Mouse (Mus musculus) MEL-GATA-1-ER (cell line): Measurements from ENCODE around the gene Slc9a1.

ENCODE experiments used
- DNase-seq: peaks from one replicate; pipeline ENCODE4 v3.0.0-alpha.2; 2012; ENCODE audit warnings: low read depth; ENCODE audit errors: extremely low read depth

The Slc9a1 gene

GRCm38 (mm10) chr4:133435921-133436320 lies 66.4 kb downstream of the Slc9a1 start:
- DNase-seq: no peak

DNA sequence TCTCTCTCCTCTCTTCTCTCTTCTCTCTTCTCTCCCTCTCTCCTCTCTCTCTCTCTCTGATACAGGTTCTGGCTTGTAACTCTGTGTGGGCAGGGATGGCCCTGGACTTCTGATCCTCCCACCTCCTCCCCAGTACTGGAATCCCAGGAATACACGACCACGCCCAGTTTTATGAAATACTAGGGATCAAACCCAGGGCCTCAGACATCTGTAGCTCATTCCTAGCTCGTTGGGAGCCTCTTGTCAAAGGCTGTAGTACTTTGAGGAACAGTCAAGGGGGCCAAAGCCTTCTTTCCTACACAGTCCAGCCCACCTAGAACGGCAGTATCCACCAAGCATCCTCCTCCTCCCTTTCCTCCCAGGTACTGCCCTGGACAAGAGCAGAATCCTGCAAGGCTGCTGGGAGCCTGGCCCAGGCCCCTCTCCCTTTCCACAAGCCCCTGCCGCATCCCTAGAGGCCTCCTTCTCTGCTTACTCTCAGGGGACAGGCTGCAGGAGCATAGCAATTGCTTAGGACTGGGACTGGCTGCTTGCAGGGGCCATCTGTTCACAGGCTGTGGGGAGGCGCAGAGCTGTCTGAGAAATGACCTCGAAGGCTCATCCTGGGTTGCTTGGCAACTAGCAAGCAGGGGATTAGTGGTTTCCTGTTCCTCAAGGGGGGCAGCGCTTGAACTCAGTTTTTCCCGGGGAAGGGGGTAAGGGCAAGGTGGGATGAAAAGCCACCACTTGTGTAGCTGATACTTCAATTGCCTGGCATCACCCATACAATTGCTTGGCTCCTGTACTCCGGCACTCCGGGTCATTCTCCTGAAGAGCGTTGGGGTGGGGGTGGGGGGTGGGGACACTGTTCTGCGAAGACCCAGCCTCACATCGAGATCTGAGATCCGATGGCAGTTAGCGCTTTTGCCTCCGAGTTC lies 70.2 kb downstream of the Slc9a1 start:
- DNase-seq: no peak

GRCm38 (mm10) chr4:133440377-133440795 lies 70.9 kb downstream of the Slc9a1 start:
- no peak for DNase-seq

GRCm38 (mm10) chr4:133442194-133442593 lies 72.7 kb downstream of the Slc9a1 start:
- no peak for DNase-seq

- no peak for DNase-seq
These were observed 73.6 kb downstream of the Slc9a1 start for GRCm38 (mm10) chr4:133443085-133443484.

DNA sequence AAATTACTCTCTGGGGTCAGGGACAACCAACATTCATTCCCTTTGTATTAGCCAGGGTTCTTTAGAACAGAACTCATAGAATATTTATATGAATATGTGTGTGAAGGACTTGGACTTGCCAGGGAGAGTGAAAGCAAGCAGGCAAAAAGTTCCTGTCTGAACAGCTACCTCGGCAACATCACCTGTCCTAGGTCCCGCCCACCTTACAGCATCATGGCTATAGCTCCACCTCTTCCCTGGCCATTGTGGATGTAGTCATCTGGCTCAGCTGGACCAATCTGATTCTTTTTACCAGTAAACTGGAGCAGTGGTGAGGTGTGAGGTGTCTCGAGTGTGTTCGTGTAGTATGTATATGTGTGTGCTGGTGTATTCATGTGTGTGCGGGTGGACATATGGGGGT lies 76.2 kb downstream of the Slc9a1 start:
- no peak for DNase-seq

GRCm38 (mm10) chr4:133447366-133447765 lies 77.9 kb downstream of the Slc9a1 start:
- DNase-seq: no peak

- DNase-seq: no peak
These were observed 78.5 kb downstream of the Slc9a1 start for GRCm38 (mm10) chr4:133447967-133448366.

GRCm38 (mm10) chr4:133448708-133449388 lies 79.3 kb downstream of the Slc9a1 start:
- no peak for DNase-seq

GRCm38 (mm10) chr4:133449726-133450125 lies 80.2 kb downstream of the Slc9a1 start:
- DNase-seq: no peak

DNA sequence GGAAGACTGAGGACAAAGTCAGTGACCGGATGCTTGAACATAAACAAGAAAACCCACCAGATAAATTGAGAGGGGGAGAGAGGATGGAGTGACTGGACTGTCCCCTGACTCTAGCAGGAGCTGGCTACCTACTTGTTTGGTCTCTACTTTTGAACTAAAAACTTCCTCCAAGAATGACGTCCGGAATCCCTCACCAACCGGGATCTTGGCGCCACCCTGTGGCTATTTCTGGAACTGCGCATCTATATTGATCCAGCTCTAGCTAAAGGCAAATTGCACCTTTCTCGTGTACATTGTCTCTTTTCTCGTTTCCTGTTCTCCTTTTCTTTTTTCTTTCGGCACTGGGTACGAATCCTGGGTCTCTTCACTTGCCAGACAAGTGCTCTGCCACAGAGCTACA lies 82.0 kb downstream of the Slc9a1 start:
- DNase-seq: peak; percentile 52

- DNase-seq: no peak
These were observed 82.9 kb downstream of the Slc9a1 start for GRCm38 (mm10) chr4:133452433-133452832.

- no peak for DNase-seq
These were observed 88.5 kb downstream of the Slc9a1 start for GRCm38 (mm10) chr4:133458044-133458443.

GRCm38 (mm10) chr4:133460006-133460405 lies 90.5 kb downstream of the Slc9a1 start:
- no peak for DNase-seq

DNA sequence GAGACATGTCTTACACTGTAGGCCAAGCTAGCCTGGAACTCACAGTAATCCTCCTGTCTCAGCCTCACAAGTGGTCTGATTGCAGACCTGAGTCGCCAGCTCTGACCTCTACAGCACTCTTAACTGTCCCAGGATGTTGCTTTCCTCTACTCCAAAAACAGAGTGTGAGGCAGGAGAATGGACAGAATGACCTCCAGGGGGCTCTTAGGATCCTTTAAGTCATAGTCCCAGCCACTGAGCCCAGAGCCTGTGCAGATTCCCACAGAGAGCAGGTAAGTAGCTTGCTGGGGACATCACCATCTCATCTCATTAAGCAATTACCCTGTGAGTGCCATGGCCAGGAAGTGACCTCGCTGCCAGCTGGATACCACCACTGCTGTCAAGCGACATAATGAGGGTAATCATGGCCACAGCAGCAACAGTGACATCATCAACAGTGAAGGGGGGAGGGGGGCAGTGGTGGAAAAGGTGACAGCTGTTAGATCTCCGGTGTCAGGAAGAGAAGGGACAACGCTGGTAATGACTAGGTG lies 91.4 kb downstream of the Slc9a1 start:
- no peak for DNase-seq

DNA sequence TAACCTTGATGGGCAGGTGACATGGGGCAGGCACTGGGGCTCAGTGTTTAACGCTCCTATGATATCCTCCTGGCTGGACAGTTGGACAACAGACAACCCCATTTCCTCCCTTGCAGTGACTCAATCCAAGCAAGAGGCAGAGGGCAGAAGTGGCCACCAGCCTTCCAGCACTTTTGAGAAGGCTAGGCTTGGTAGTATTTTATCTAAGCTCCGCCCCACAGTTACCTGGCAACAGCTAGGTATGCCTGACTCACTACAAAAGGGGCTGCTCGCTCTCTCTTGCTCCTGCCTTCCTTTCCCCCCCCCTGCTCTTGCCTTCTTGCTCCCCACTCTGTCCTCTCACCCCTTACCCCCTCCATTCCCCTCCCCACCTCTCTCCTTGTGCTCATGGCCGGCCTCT lies 91.9 kb downstream of the Slc9a1 start:
- DNase-seq: no peak

DNA sequence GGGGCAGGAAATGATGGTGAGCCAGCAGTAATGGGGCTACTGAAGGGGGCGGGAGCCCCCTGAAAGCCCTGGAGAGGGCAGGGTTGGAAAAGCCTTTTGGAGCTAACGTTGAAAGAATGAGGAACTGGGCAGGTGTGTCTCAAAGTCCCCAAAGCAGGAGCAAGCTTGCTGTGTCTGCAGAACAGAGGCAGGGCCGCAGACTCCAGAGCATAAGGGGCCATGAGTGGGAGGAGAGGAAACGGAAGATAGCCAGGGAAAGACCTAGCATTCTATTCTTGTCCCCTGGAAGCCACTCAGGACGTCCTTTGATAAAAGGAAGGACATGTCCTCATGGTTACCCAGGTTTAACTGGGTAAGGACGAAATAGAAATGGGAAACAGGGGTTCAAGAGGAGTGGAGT lies 93.7 kb downstream of the Slc9a1 start:
- no peak for DNase-seq

GRCm38 (mm10) chr4:133468080-133468479 lies 98.6 kb downstream of the Slc9a1 start:
- peak; percentile 50 for DNase-seq

GRCm38 (mm10) chr4:133469122-133469521 lies 99.6 kb downstream of the Slc9a1 start:
- no peak for DNase-seq

GRCm38 (mm10) chr4:133471135-133471821 lies 101.8 kb downstream of the Slc9a1 start:
- no peak for DNase-seq
